Mouse (Mus musculus): Measurements from ENCODE around the gene Cfap157. TPM values are rescaled to one million over a fixed set of nuclear protein-coding genes. Genes with fewer than 3 reads are reported as not detected.

Cfap157 gene
- polyA plus RNA-seq, 1 experiment from 2014 or later = 0.57 TPM

Other genes with a start within 250 kb of the Cfap157 start
- 5.2 and 5.3 TPM in 2 replicates for gene Fam102a, start 249.1 kb downstream of the Cfap157 start, polyA plus RNA-seq (2014; fragmentation: Nextera tagmentation; extraction: Ambion mirVana)
- gene Dpm2, start 213.6 kb downstream of the Cfap157 start, polyA plus RNA-seq (2014; fragmentation: Nextera tagmentation; extraction: Ambion mirVana) = 81.7 and 85.3 TPM in 2 replicates
- 0.31 and 0.51 TPM in 2 replicates for gene Pip5kl1, start 209.6 kb downstream of the Cfap157 start, polyA plus RNA-seq (2014; fragmentation: Nextera tagmentation; extraction: Ambion mirVana)
- gene 9430097D07Rik, start 208.7 kb downstream of the Cfap157 start, polyA plus RNA-seq (2014; fragmentation: Nextera tagmentation; extraction: Ambion mirVana) = 0.17 TPM in 1 of 2 replicates, not detected in the other
- gene St6galnac4, start 197.3 kb downstream of the Cfap157 start, polyA plus RNA-seq (2014; fragmentation: Nextera tagmentation; extraction: Ambion mirVana) = 32.9 and 40.9 TPM in 2 replicates
- gene St6galnac6, start 184.7 kb downstream of the Cfap157 start, polyA plus RNA-seq (2014; fragmentation: Nextera tagmentation; extraction: Ambion mirVana) = 8.3 and 9.3 TPM in 2 replicates
- gene Ak1, start 162.7 kb downstream of the Cfap157 start, polyA plus RNA-seq (2014; fragmentation: Nextera tagmentation; extraction: Ambion mirVana) = 212 and 221 TPM in 2 replicates
- gene Eng, start 137.8 kb downstream of the Cfap157 start, polyA plus RNA-seq (2014; fragmentation: Nextera tagmentation; extraction: Ambion mirVana) = 113 and 127 TPM in 2 replicates
- gene Fpgs, start 80.3 kb downstream of the Cfap157 start, polyA plus RNA-seq (2014; fragmentation: Nextera tagmentation; extraction: Ambion mirVana) = 14.5 and 15.3 TPM in 2 replicates
- gene Cdk9, start 71.4 kb downstream of the Cfap157 start, polyA plus RNA-seq (2014; fragmentation: Nextera tagmentation; extraction: Ambion mirVana) = 53.8 and 61.2 TPM in 2 replicates
- gene Sh2d3c, start 63.4 kb downstream of the Cfap157 start, polyA plus RNA-seq (2014; fragmentation: Nextera tagmentation; extraction: Ambion mirVana) = 26.4 and 29.1 TPM in 2 replicates
- 0.32 and 0.46 TPM in 2 replicates for gene 6330409D20Rik, start 43.4 kb downstream of the Cfap157 start, polyA plus RNA-seq (2014; fragmentation: Nextera tagmentation; extraction: Ambion mirVana)
- 39.8 and 46.6 TPM in 2 replicates for gene Tor2a, start 27.2 kb downstream of the Cfap157 start, polyA plus RNA-seq (2014; fragmentation: Nextera tagmentation; extraction: Ambion mirVana)
- 0.08 and 0.27 TPM in 2 replicates for gene Ttc16, start 8.8 kb downstream of the Cfap157 start, polyA plus RNA-seq (2014; fragmentation: Nextera tagmentation; extraction: Ambion mirVana)
- 3.7 and 5.7 TPM in 2 replicates for gene Ptrh1, start 8.6 kb downstream of the Cfap157 start, polyA plus RNA-seq (2014; fragmentation: Nextera tagmentation; extraction: Ambion mirVana)
- gene Stxbp1, start 62.8 kb upstream of the Cfap157 start, polyA plus RNA-seq (2014; fragmentation: Nextera tagmentation; extraction: Ambion mirVana) = 20.6 and 26.1 TPM in 2 replicates
- 21.5 and 24.2 TPM in 2 replicates for gene Fam129b, start 91.7 kb upstream of the Cfap157 start, polyA plus RNA-seq (2014; fragmentation: Nextera tagmentation; extraction: Ambion mirVana)
- gene Rpl12, start 177.1 kb upstream of the Cfap157 start, polyA plus RNA-seq (2014; fragmentation: Nextera tagmentation; extraction: Ambion mirVana) = 131 and 158 TPM in 2 replicates
- gene Lrsam1, start 177.2 kb upstream of the Cfap157 start, polyA plus RNA-seq (2014; fragmentation: Nextera tagmentation; extraction: Ambion mirVana) = 6.7 and 7.4 TPM in 2 replicates
- gene Slc2a8, start 197.7 kb upstream of the Cfap157 start, polyA plus RNA-seq (2014; fragmentation: Nextera tagmentation; extraction: Ambion mirVana) = 12.1 and 13.2 TPM in 2 replicates